Mouse (Mus musculus): Measurements from ENCODE around the gene Prkd3. TPM values are rescaled to one million over a fixed set of nuclear protein-coding genes. Genes with fewer than 3 reads are reported as not detected.

Gene Prkd3
- polyA plus RNA-seq, 1 experiment from 2014 or later, result 33.8 TPM

DNA sequence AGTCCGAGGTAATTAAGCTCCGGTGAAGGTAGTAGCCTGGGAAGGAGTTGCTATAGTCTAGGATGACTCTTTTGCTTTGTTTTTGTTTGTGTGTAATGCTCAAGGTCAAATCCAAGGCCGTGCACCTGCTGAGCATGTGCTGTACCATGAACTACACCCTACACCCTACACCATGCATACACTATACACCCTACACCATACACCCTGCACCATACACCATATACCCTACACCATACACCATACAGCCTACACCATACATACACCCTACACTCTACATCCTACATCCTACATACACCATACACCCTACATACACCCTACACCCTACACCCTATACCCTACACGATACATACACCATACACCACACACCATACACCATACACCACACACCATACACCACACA lies 12.2 kb upstream of the Prkd3 start:
- Histone ChIP-seq H3K4me3 (no peak overlapping the region), H3K36me3 (ENCODE audit: poor library complexity, severe bottlenecking) (no peaks in the 10 kb centered on the region), H3K9ac (no peak overlapping the region), H3K27ac (no peak overlapping the region), H3K27me3 (no peaks in the 10 kb centered on the region), H3K4me2 (no peak overlapping the region), H3K9me3 (replicated peaks) (no peaks in the 10 kb centered on the region), H3K4me1 (no peaks in the 10 kb centered on the region)
- 81% methylated on average over 4 of the region's 4 CpGs for WGBS
- ATAC-seq, result no peak

- no peaks in the 10 kb centered on the region for H3K27me3 ChIP-seq
- no peaks in the 10 kb centered on the region for H3K9me3 ChIP-seq (replicated peaks)
- H3K4me2 ChIP-seq, result no peak overlapping the region
- WGBS, result 85% methylated on average over 5 of the region's 5 CpGs
- H3K4me1 ChIP-seq, result no peaks in the 10 kb centered on the region
- ATAC-seq, result no peak
- no peak overlapping the region for H3K4me3 ChIP-seq
- no peaks in the 10 kb centered on the region for H3K36me3 ChIP-seq (ENCODE audit: poor library complexity, severe bottlenecking)
- H3K27ac ChIP-seq, result no peak overlapping the region
- no peak overlapping the region for H3K9ac ChIP-seq
These were observed 11.0 kb upstream of the Prkd3 start for GRCm38 (mm10) chr17:79031569-79031968.

GRCm38 (mm10) chr17:79029226-79029625 lies 8.6 kb upstream of the Prkd3 start:
- no peak overlapping the region for H3K9ac ChIP-seq
- H3K4me1 ChIP-seq, result no peaks in the 10 kb centered on the region
- no peak overlapping the region for H3K4me3 ChIP-seq
- WGBS, result 87% methylated on average over 3 of the region's 3 CpGs
- H3K27me3 ChIP-seq, result no peaks in the 10 kb centered on the region
- H3K9me3 ChIP-seq (replicated peaks), result no peaks in the 10 kb centered on the region
- no peak overlapping the region for H3K4me2 ChIP-seq
- H3K27ac ChIP-seq, result no peak overlapping the region
- H3K36me3 ChIP-seq (ENCODE audit: poor library complexity, severe bottlenecking), result no peaks in the 10 kb centered on the region
- no peak for ATAC-seq

DNA sequence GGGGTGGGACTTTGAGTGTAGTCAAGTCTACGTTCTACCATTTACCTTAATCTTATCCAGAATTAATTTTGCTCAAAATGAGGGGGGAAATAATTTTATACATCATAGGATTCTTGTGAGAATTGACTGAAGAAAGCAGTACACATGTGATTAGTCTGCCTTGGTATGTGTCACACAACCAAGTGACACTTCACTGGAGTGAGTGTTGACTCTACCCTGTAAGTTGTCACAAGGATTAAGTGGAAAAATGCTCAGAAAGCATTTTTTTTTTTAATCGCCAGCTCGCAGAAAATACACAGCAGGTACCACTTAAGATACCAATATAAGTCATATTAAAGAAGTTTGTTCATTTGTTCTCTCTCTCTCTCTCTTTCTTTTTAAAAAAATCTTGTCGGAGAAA lies 3.9 kb upstream of the Prkd3 start:
- Histone ChIP-seq H3K9ac (no peak overlapping the region), H3K4me1 (peaks cover 8% of the 10 kb centered on the region; the same call in 1 of the 2 replicates), H3K36me3 (ENCODE audit: poor library complexity, severe bottlenecking) (no peaks in the 10 kb centered on the region), H3K4me3 (no peak overlapping the region), H3K27ac (no peak overlapping the region), H3K27me3 (0 out of 2 replicates have a peak, but pooled peaks cover 5% of the 10 kb centered on the region), H3K9me3 (replicated peaks) (no peaks in the 10 kb centered on the region), H3K4me2 (no peak overlapping the region)
- ATAC-seq, result no peak
- WGBS, result 79% methylated on average over 4 of the region's 4 CpGs

- Histone ChIP-seq H3K9ac (no peak overlapping the region), H3K4me2 (no peak overlapping the region), H3K4me1 (peaks cover 23% of the 10 kb centered on the region), H3K9me3 (replicated peaks) (no peaks in the 10 kb centered on the region), H3K36me3 (ENCODE audit: poor library complexity, severe bottlenecking) (no peaks in the 10 kb centered on the region), H3K4me3 (no peak overlapping the region), H3K27me3 (0 out of 2 replicates have a peak, but pooled peaks cover 5% of the 10 kb centered on the region), H3K27ac (no peak overlapping the region)
- ATAC-seq, result no peak
- 63% methylated on average over 3 of the region's 3 CpGs for WGBS
These were observed 2.1 kb upstream of the Prkd3 start for GRCm38 (mm10) chr17:79022746-79023145.

- ATAC-seq, result no peak; the same call in 1 of the 2 replicates
- 2% methylated on average over 24 of the region's 24 CpGs for WGBS
- peak overlapping the region; percentile 79; the same call in 1 of the 2 replicates for H3K27ac ChIP-seq
- peaks cover 32% of the 10 kb centered on the region for H3K4me1 ChIP-seq
- 0 out of 2 replicates have a peak, but pooled peaks cover 5% of the 10 kb centered on the region for H3K27me3 ChIP-seq
- no peaks in the 10 kb centered on the region for H3K36me3 ChIP-seq (ENCODE audit: poor library complexity, severe bottlenecking)
- H3K9ac ChIP-seq, result peak overlapping the region; percentile 84
- H3K4me2 ChIP-seq, result peak overlapping the region; percentile 76
- H3K9me3 ChIP-seq (replicated peaks), result no peaks in the 10 kb centered on the region
- peak overlapping the region; percentile 79 for H3K4me3 ChIP-seq
These were observed 344 bp upstream of the Prkd3 start for GRCm38 (mm10) chr17:79020984-79021335.

- H3K4me1 ChIP-seq, result peaks cover 32% of the 10 kb centered on the region
- 0 out of 2 replicates have a peak, but pooled peaks cover 5% of the 10 kb centered on the region for H3K27me3 ChIP-seq
- H3K27ac ChIP-seq, result peak overlapping the region; percentile 79
- H3K9me3 ChIP-seq (replicated peaks), result no peaks in the 10 kb centered on the region
- H3K36me3 ChIP-seq (ENCODE audit: poor library complexity, severe bottlenecking), result no peaks in the 10 kb centered on the region
- 2% methylated on average over 18 of the region's 18 CpGs for WGBS
- peak overlapping the region; percentile 79 for H3K4me3 ChIP-seq
- peak overlapping the region; percentile 76 for H3K4me2 ChIP-seq
- peak overlapping the region; percentile 84 for H3K9ac ChIP-seq
- 0 out of 2 replicates have a peak, but pooled peaks have one; percentile 1 for ATAC-seq
These were observed 849 bp downstream of the Prkd3 start for GRCm38 (mm10) chr17:79019726-79020207.

DNA sequence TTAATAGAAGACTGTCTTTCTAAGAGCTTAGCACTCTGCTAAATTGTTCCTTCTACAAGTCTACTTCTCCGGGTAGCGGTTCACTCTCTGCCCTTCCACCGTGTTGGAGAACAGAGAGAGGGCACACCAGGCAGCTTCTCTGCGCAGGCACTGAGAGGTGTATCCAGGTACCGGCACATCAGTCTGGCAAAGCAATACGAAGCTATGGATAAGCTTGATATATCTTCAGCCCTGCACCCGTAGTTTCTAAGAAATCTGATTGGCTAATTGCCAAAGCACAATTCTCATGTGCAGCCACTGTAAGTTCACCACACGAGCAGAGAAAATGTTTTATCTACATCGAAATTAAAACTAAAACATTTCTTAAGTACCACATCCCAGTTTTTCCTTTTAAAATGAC lies 2.2 kb downstream of the Prkd3 start:
- no peak for ATAC-seq
- H3K9ac ChIP-seq, result no peak overlapping the region
- no peak overlapping the region for H3K27ac ChIP-seq
- peaks cover 32% of the 10 kb centered on the region for H3K4me1 ChIP-seq
- H3K4me2 ChIP-seq, result peak overlapping the region; percentile 76
- 0 out of 2 replicates have a peak, but pooled peaks cover 5% of the 10 kb centered on the region for H3K27me3 ChIP-seq
- 49% methylated on average over 9 of the region's 9 CpGs for WGBS
- peak overlapping the region; percentile 79 for H3K4me3 ChIP-seq
- no peaks in the 10 kb centered on the region for H3K36me3 ChIP-seq (ENCODE audit: poor library complexity, severe bottlenecking)
- no peaks in the 10 kb centered on the region for H3K9me3 ChIP-seq (replicated peaks)

GRCm38 (mm10) chr17:79015831-79016230 lies 4.8 kb downstream of the Prkd3 start:
- no peak overlapping the region for H3K27ac ChIP-seq
- no peak for ATAC-seq
- H3K4me2 ChIP-seq, result no peak overlapping the region
- H3K9me3 ChIP-seq (replicated peaks), result no peaks in the 10 kb centered on the region
- peaks cover 29% of the 10 kb centered on the region for H3K4me1 ChIP-seq
- peaks cover 22% of the 10 kb centered on the region for H3K36me3 ChIP-seq (ENCODE audit: poor library complexity, severe bottlenecking)
- H3K27me3 ChIP-seq, result no peaks in the 10 kb centered on the region
- 92% methylated on average over 10 of the region's 10 CpGs for WGBS
- no peak overlapping the region for H3K4me3 ChIP-seq
- no peak overlapping the region for H3K9ac ChIP-seq

DNA sequence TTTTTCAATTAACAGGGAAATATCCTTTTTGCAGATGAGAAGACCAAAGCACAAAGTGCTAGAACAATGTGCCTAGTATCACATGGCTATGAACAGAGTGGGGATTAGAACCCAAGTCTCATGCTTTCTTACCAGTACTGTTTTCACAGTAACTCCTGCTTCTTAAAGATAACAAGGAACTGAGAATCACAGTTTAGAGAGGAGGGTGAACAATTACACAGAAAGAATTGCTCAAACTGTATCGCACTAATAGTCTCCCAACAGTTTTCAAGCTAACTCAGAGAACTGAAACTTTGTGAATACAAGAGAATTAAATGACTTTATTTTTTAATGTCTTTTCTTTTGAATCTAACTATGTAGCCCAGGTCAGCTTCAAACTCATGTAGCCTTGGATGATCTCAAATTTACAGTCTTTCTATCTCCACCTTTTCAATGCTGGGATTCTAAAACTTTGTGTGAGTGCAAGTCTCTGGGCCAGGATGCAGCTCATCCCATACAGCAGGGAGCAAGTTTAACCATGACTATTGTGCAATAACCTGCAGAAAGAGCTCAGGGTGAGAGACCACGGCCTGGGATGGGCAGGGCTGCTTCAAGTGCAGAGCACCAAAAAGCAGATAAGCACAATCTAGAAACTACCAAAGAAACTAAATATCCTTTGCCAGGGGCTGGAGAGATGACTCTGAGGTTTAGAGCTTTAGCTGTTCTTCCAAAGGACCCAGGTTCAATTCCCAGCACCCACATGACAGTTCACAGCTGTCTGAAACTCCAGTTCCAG lies 5.5 kb downstream of the Prkd3 start:
- no peaks in the 10 kb centered on the region for H3K9me3 ChIP-seq (replicated peaks)
- H3K27ac ChIP-seq, result no peak overlapping the region
- no peaks in the 10 kb centered on the region for H3K27me3 ChIP-seq
- H3K9ac ChIP-seq, result no peak overlapping the region
- no peak for ATAC-seq
- H3K4me1 ChIP-seq, result peaks cover 29% of the 10 kb centered on the region
- H3K4me3 ChIP-seq, result no peak overlapping the region
- WGBS, result 91% methylated on average over 2 of the region's 2 CpGs
- no peak overlapping the region for H3K4me2 ChIP-seq
- H3K36me3 ChIP-seq (ENCODE audit: poor library complexity, severe bottlenecking), result peaks cover 22% of the 10 kb centered on the region

- Histone ChIP-seq H3K27ac (no peak overlapping the region), H3K9me3 (replicated peaks) (no peaks in the 10 kb centered on the region), H3K27me3 (no peaks in the 10 kb centered on the region), H3K36me3 (ENCODE audit: poor library complexity, severe bottlenecking) (peaks cover 22% of the 10 kb centered on the region), H3K9ac (no peak overlapping the region), H3K4me1 (peaks cover 17% of the 10 kb centered on the region), H3K4me3 (no peak overlapping the region), H3K4me2 (no peak overlapping the region)
- 90% methylated on average over 2 of the region's 2 CpGs for WGBS
- ATAC-seq, result no peak
These were observed 7.0 kb downstream of the Prkd3 start for GRCm38 (mm10) chr17:79013625-79014024.

- ATAC-seq, result no peak
- H3K4me3 ChIP-seq, result no peak overlapping the region
These were observed 20.8 kb downstream of the Prkd3 start for GRCm38 (mm10) chr17:78999745-79000270.

More at GRCm38 (mm10) chr17:78999745-79000270, 20.8 kb downstream of the Prkd3 start:
- no peaks in the 10 kb centered on the region for H3K36me3 ChIP-seq (ENCODE audit: poor library complexity, severe bottlenecking)
- H3K4me1 ChIP-seq, result no peaks in the 10 kb centered on the region
- H3K27ac ChIP-seq, result no peak overlapping the region
- no peak overlapping the region for H3K9ac ChIP-seq
- 95% methylated on average over 4 of the region's 4 CpGs for WGBS
- no peaks in the 10 kb centered on the region for H3K9me3 ChIP-seq (replicated peaks)
- H3K27me3 ChIP-seq, result no peaks in the 10 kb centered on the region
- H3K4me2 ChIP-seq, result no peak overlapping the region

Data from forebrain, embryonic 13.5 days (tissue).